Mouse (Mus musculus) liver, postnatal 0 days (tissue): ENCODE data around the gene Vmn1r66. TPM values are rescaled to one million over a fixed set of nuclear protein-coding genes. Genes with fewer than 3 reads are reported as not detected.
"Not testable (repeated sequence)": the region's sequence is repeated elsewhere in the genome, so short reads cannot be mapped to it uniquely, and the experiment has no call there.

Experiments
- ATAC-seq: fragments of 200-750 bp; cut with Nextera tagmentation; 2 replicates; pipeline ENCODE4 v1.8.0; 2017; ENCODE audit warnings: mild to moderate bottlenecking, moderate library complexity
- DNase-seq: peaks from one replicate; pipeline ENCODE4 v3.0.0-alpha.2; 2016
- H3K27ac ChIP-seq: fragments of 300-500 bp; sonication (generic); 2 replicates; pipeline ENCODE4 v1.5.1; 2014; ENCODE audit warnings: antibody characterized with exemption, moderate library complexity, mild to moderate bottlenecking, low read depth
- H3K27me3 ChIP-seq: fragments of 300-500 bp; sonication (generic); 2 replicates; pipeline ENCODE4 v1.6.1; 2014; ENCODE audit warnings: low read length, control low read depth, mixed read lengths; ENCODE audit not compliant: insufficient read depth
- H3K36me3 ChIP-seq: fragments of 300-500 bp; sonication (generic); replicated peaks from 2 replicates; pipeline ENCODE4 v1.6.1; 2014; ENCODE audit warnings: mild to moderate bottlenecking, control low read depth, low read length, moderate library complexity, mixed read lengths; ENCODE audit not compliant: insufficient read depth
- H3K4me1 ChIP-seq: fragments of 300-500 bp; sonication (generic); 2 replicates; pipeline ENCODE4 v1.6.1; 2014; ENCODE audit warnings: antibody characterized with exemption, mild to moderate bottlenecking, control low read depth; ENCODE audit not compliant: insufficient read depth
- H3K4me2 ChIP-seq: fragments of 300-500 bp; sonication (generic); 2 replicates; pipeline ENCODE4 v1.6.1; 2014; ENCODE audit warnings: low read depth, mild to moderate bottlenecking, low read length, moderate library complexity, mixed read lengths
- H3K4me3 ChIP-seq: fragments of 300-500 bp; sonication (generic); 2 replicates; pipeline ENCODE4 v1.5.1; 2014; ENCODE audit warnings: low read depth, low read length
- H3K9ac ChIP-seq: fragments of 300-500 bp; sonication (generic); replicated peaks from 2 replicates; pipeline ENCODE4 v1.6.1; 2014; ENCODE audit warnings: mild to moderate bottlenecking, moderate library complexity
- H3K9me3 ChIP-seq: fragments of 300-500 bp; sonication (generic); 2 replicates; pipeline ENCODE4 v1.6.1; 2016; ENCODE audit warnings: mild to moderate bottlenecking, control low read depth, low read length, mixed read lengths
- CTCF ChIP-seq: sonication (generic); IDR thresholded peaks from 2 replicates; pipeline ENCODE4 v1.5.1; 2016; ENCODE audit warnings: antibody characterized with exemption, low read depth
- EP300 ChIP-seq: IDR thresholded peaks from 2 replicates; pipeline ENCODE4 v1.6.1; 2016; ENCODE audit warnings: antibody characterized with exemption, low read depth, mild to moderate bottlenecking
- WGBS: fragments of 180-500 bp; shearing (Covaris S2); extraction: QIAGEN DNeasy Blood & Tissue Kit; methylation state at CpG from one replicate; pipeline ENCODE4 v1.1.7; 2014; ENCODE audit not compliant: insufficient replicate concordance; 5-methylcytosine and 5-hydroxymethylcytosine counted together
- polyA plus RNA-seq: library from polyadenylated mRNA; unstranded; fragments of >200 nt; fragmentation: Nextera tagmentation; extraction: Ambion mirVana; gene quantifications from 2 replicates; pipeline ENCODE4 v1.2.1, GENCODE M21; 2015

Vmn1r66 gene
- not detected in 2 replicates for polyA plus RNA-seq

DNA sequence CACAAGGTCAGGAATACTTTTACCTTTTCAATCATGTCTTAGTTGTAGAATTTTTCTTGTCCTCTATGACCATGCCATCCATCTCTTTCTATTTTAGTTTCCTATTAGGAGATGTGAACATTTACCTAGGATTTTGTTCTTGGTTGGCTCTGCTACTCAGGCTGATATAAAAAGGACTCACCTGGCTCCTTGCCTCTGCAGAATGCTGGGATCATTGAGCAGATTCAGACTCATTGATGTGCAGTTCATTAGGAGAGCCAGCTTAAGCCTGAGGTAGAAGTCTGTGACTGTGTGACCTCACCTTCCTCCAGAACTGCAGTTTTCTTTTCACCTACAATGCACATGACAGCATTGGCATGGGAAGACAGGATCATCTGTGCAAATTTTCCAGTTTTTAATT is at the start of gene Vmn1r66:
Gene Vmn1r66 (minus strand): TSS at position 101 of the 400 bp plus-strand sequence.
- H3K27me3 ChIP-seq: no peaks in the 10 kb centered on the region
- H3K4me1 ChIP-seq: no peaks in the 10 kb centered on the region
- TF ChIP-seq CTCF (no peak), EP300 (no peak)
- H3K9me3 ChIP-seq: 0 out of 2 replicates have a peak, but pooled peaks cover 2% of the 10 kb centered on the region
- no peak within 1 kb of the TSS for H3K4me2 ChIP-seq
- ATAC-seq: no peak
- no peak within 1 kb of the TSS for H3K4me3 ChIP-seq
- H3K36me3 ChIP-seq: no peaks in the 10 kb centered on the region
- no peak within 1 kb of the TSS for H3K9ac ChIP-seq
- no peak for DNase-seq
- no peak within 1 kb of the TSS for H3K27ac ChIP-seq

DNA sequence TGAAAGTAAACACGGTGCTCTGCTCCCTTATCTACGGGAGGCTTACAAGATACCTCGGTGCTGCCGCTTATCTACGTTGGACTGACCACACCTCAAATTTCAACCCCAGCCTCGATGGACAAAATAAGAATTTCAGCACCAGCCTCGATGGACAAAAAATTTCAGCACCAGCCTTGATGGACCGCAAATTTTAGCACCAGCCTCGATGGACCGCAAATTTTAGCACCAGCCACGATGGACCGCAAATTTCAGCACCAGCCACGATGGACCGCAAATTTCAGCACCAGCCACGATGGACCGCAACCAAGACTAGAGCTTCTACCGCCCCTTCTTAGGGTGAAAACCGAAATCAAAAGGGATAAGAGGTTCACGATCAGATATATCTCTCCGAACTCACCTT is 47.7 kb upstream of the Vmn1r66 start:
- not testable (repeated sequence) for H3K4me3 ChIP-seq, H3K4me1 ChIP-seq, ATAC-seq, H3K4me2 ChIP-seq, DNase-seq, H3K27me3 ChIP-seq, H3K36me3 ChIP-seq, H3K9me3 ChIP-seq, H3K27ac ChIP-seq, H3K9ac ChIP-seq
- WGBS: 66% methylated on average over 14 of the region's 20 CpGs

DNA sequence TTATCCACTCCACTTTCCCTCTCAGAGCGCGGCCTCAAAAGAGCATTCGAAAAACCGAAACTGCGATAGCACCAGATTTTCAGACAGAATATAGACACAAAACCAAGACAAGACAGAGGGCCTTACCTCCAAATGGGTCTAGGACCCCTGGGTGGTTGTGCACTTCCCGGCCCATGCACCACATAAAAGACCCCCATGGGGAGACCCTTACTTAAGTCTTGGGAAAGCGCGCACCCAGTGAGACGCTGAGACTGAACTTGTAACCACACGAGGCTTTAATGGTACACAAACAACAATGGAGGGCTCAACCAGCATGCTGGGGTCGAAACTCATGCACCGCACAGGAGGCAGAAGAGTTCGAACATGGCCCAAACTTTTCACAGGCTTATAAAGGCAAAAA is 25.7 kb downstream of the Vmn1r66 start:
- Histone ChIP-seq H3K36me3 (no peaks in the 10 kb centered on the region), H3K27ac (no peak overlapping the region), H3K9me3 (peaks cover 5% of the 10 kb centered on the region), H3K4me3 (no peak overlapping the region), H3K9ac (no peak overlapping the region), H3K4me1 (no peaks in the 10 kb centered on the region), H3K27me3 (no peaks in the 10 kb centered on the region), H3K4me2 (no peak overlapping the region)
- TF ChIP-seq EP300 (no peak), CTCF (no peak)
- no peak for ATAC-seq
- DNase-seq: no peak
- 82% methylated on average over 13 of the region's 13 CpGs for WGBS

DNA sequence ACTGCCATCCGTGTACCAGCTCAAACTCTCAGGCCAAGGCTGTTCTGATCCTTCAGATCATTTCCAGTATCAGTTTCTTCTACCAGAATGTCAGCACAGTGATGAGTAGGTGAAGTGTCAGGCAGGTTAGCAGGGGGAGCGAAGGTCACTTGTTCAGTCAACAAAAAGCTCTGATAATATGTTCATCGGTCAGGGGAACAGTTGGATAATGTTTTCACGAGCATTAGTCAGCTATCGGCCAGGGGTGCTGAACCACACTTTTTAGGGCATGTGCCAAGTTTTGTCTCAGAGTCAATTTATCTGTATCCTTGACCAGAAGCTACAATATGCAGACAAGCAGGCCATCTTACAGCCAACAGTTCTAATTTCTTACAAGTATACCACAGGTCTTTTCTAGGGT is 28.7 kb downstream of the Vmn1r66 start:
- H3K4me3 ChIP-seq: no peak overlapping the region
- no peaks in the 10 kb centered on the region for H3K4me1 ChIP-seq
- 64% methylated on average over 5 of the region's 5 CpGs for WGBS
- H3K9ac ChIP-seq: no peak overlapping the region
- H3K27ac ChIP-seq: no peak overlapping the region
- TF ChIP-seq CTCF (no peak), EP300 (no peak)
- DNase-seq (no peak), ATAC-seq (no peak)
- H3K4me2 ChIP-seq: no peak overlapping the region
- no peaks in the 10 kb centered on the region for H3K36me3 ChIP-seq
- H3K9me3 ChIP-seq: peaks cover 3% of the 10 kb centered on the region
- no peaks in the 10 kb centered on the region for H3K27me3 ChIP-seq

Other genes starting within 250 kb of the Vmn1r66 start
- gene Vmn2r50, start 224.7 kb downstream of the Vmn1r66 start, polyA plus RNA-seq: not detected in 2 replicates
- gene Vmn2r51, start 172.3 kb downstream of the Vmn1r66 start, polyA plus RNA-seq: not detected in 2 replicates
- not detected in 2 replicates for gene Vmn2r52, start 101.4 kb downstream of the Vmn1r66 start, polyA plus RNA-seq
- gene Vmn1r67, start 165.3 kb upstream of the Vmn1r66 start, polyA plus RNA-seq: not detected in 2 replicates
- 0.59 and 0.86 TPM in 2 replicates for gene Zik1, start 217.4 kb upstream of the Vmn1r66 start, polyA plus RNA-seq